Mouse (Mus musculus) G1E-ER4 (cell line): Measurements from ENCODE around the gene Tgfb1. TPM values are rescaled to one million over a fixed set of nuclear protein-coding genes. Genes with fewer than 3 reads are reported as not detected.

Source experiments
- GATA1 ChIP-seq: IDR thresholded peaks from one replicate; pipeline ENCODE4 v1.8.0; 2012; ENCODE audit warnings: low read length, inconsistent platforms
- polyA plus RNA-seq: library from polyadenylated mRNA; stranded (reverse); fragments of >175 nt; gene quantifications from 2 replicates; pipeline ENCODE4 v1.2.3, GENCODE M21; 2012

Gene Tgfb1
- polyA plus RNA-seq, 1 experiment = 2,011 TPM

- no peak for TF ChIP-seq GATA1
Measured at GRCm38 (mm10) chr7:25738277-25738676, 51.5 kb downstream of the Tgfb1 start.

- TF ChIP-seq GATA1 = no peak
Measured at GRCm38 (mm10) chr7:25746844-25747243, 60.0 kb downstream of the Tgfb1 start.

- TF ChIP-seq GATA1 = no peak
Measured at GRCm38 (mm10) chr7:25753076-25753475, 66.3 kb downstream of the Tgfb1 start.

GRCm38 (mm10) chr7:25753643-25754438 lies 67.0 kb downstream of the Tgfb1 start:
- no peak for TF ChIP-seq GATA1

DNA sequence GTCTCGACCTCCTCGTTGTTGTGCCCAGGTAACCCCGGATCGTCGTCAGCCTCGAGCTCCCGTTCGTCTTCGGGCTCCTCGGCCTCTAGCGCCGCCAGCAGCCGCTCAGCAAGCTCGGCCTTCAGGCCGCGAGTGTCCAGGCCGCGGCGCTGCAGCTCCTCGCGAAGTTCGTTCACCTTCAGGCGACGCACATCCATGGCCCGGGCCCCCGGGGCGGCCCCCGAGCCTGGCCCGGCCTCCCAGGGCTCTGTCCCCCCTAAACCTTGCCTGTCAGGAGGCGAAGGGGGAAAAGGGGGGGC lies 67.6 kb downstream of the Tgfb1 start:
- no peak for TF ChIP-seq GATA1

Other genes starting within 250 kb of the Tgfb1 start
- not detected in 2 replicates for gene Ceacam1, start 209.4 kb upstream of the Tgfb1 start, polyA plus RNA-seq
- not detected in 2 replicates for gene Ceacam2, start 147.1 kb upstream of the Tgfb1 start, polyA plus RNA-seq
- not detected in 2 replicates for gene Erich4, start 71.1 kb upstream of the Tgfb1 start, polyA plus RNA-seq
- gene Dmac2, start 67.6 kb upstream of the Tgfb1 start, polyA plus RNA-seq = 41.9 and 45.5 TPM in 2 replicates
- gene B3gnt8, start 60.3 kb upstream of the Tgfb1 start, polyA plus RNA-seq = 0.44 and 0.50 TPM in 2 replicates
- gene Bckdha, start 28.0 kb upstream of the Tgfb1 start, polyA plus RNA-seq = 70.4 and 81.4 TPM in 2 replicates
- 652 and 689 TPM in 2 replicates for gene Exosc5, start 27.8 kb upstream of the Tgfb1 start, polyA plus RNA-seq
- gene Tmem91, start 11.8 kb upstream of the Tgfb1 start, polyA plus RNA-seq = 2.8 and 3.6 TPM in 2 replicates
- gene B9d2, start 6.2 kb upstream of the Tgfb1 start, polyA plus RNA-seq = 125 and 142 TPM in 2 replicates
- gene Ccdc97, start 32.1 kb downstream of the Tgfb1 start, polyA plus RNA-seq = 109 and 114 TPM in 2 replicates
- 513 and 543 TPM in 2 replicates for gene Hnrnpul1, start 67.8 kb downstream of the Tgfb1 start, polyA plus RNA-seq
- gene Axl, start 101.7 kb downstream of the Tgfb1 start, polyA plus RNA-seq = 0.03 TPM in 1 of 2 replicates, not detected in the other
- gene Cyp2s1, start 129.9 kb downstream of the Tgfb1 start, polyA plus RNA-seq = not detected in 2 replicates
- gene Cyp2b10, start 210.6 kb downstream of the Tgfb1 start, polyA plus RNA-seq = not detected in 2 replicates